Mouse (Mus musculus) thymus, postnatal 10 days (tissue): Measurements from ENCODE around the gene Gm1113.

Experiments used
- DNase-seq, 2 experiments: peaks; one replicate each; pipeline ENCODE4 v3.0.0; 2021; ENCODE audit warnings: low spot score in 2 of 2

The Gm1113 gene

DNA sequence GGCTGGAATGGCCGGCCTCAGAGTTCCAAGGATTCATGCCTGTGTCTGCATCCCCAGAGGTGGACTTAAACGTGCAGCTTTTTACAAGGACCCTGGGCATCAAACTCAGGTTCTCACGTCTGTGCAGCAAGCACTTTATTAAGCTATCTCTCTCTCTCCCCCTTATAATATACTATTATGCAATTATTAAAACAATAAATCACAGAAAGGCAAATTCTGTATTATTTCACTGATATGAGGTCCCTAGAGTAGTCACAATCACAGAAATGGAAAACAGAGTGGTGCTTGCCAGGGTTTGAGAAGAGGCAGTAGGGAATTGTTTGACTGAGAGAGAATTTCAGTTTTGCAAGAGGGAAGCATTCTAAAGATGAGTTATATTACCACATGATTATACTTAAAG is 11.1 kb upstream of the Gm1113 start:
- no peak for DNase-seq

DNA sequence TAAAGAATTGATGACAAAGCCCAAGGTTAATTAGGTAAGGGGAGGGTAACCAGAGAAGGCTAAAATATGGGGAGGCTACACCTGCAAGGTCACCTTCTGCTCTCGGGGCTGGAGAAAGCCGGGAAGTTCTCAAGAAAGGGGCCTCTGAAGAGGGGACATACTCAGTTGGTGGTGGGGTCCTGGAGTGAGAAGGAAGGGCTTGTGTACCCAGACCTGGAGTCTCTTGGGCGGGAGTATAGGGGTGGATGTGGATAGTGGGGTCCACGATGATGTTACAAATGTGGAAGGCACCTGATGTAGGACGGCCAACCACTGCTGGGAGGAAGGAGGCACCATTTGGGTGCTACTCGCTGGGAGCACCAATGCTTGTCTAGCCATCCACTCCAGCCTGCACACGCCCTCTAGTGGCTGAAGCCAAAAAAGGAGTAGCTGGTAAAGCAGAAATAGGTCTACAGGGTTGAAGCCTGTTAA is 5.9 kb upstream of the Gm1113 start:
- peak; percentile 44 to 72 for DNase-seq

DNA sequence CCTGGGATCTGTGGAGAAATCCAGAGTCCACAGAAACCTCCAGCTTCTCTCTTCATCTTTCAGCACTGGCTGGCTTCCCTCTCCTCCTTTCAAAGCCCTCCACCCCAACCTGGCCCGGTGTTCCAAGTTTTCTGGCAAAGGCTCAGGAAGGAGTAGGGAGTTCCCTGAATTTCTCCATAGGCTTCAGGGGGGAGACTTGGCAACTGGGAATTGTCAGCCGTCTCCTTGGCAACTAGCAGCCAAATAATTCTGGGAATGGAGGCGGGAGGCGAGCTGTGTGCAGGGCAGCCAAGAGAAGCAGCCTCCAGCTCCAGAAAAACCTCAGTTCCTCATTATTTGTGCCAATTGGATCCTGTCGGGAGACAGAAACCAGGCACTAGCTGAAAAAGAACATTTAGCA is 5.5 kb upstream of the Gm1113 start:
- no peak for DNase-seq

DNA sequence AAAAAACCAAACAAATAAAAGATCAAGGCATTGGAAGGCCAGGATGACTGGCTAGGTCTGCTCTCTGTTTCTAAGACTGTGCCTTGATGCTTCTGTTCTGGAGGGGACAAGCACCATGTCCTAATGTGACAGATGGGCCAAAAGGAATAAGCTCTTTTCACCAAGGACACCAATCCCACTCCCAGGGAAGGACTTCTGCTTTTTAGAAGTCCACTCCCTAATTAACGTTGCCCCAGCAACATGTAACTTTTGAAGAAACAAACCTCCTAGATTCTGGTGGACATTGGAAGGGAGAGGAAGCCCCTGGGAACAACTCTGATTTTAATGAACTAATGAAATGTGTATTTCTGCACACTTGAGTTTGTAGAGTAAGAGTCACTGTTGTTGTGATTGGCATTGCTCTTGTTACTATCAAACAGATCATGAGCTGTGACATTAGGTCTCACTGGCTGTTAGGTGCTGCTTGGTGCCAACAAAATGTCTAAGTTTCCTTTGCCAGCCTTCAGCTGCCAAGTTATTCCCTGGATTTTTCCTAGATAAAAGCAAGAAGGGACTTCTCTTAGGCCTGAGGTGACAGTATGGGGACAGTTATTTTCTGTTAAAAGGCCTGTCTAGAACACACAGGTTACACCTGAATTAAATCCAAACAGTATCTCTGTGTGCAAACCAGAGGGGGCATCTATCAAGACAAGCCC is 4.9 kb upstream of the Gm1113 start:
- DNase-seq = no peak

DNA sequence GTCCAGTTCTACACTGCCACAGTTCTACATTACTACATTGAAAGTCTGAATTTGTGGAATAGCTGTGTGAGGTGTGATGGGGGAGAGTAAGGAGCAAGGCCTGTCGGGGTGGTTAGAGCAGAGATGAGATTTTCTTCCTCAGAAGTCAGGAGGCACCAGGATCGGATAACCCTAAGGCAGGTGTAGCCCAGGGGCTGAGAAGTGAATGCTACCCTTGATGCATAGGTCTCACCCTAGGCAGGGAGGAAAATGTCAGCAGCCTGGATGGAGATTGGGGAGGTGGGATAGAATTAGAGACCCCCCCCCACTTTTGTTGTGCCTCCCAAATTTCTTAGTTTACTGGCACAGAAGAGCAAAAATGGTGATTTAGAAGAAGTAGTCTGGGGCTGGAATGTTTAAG is 4.2 kb upstream of the Gm1113 start:
- DNase-seq = no peak

DNA sequence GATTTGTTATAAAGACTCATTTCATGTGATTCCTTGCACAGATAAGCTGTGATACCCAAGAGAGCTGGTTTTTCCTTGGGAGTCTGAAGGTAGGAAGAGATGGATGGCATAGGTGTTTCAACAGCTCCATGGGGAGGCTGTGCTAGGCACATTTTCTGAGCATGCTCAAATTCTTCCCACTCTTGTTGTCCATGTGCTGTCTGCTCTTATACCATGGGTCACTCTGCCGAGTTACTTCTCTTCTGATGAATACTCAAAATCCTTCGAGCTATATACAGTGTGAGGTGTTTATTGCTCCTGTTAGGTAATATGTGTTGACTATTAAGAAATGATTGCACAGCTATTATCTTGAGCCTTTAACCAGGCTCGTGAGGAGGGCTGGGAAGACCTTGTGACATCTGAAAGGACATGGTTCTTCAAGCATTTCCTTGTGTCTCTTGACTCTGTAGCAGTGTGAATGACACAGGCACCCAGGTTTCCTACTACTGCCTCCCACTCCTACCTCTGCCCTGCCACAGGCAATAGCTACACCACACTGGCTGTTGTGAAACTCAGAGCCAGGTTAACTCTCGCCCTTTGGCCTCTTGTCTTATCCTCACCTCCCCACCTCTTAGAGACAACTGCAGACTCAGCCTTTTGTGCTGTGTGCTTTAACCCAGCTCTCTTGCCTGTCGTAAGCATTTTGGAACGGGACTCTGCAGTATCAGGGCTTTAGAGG is 2.7 kb upstream of the Gm1113 start:
- DNase-seq = no peak

DNA sequence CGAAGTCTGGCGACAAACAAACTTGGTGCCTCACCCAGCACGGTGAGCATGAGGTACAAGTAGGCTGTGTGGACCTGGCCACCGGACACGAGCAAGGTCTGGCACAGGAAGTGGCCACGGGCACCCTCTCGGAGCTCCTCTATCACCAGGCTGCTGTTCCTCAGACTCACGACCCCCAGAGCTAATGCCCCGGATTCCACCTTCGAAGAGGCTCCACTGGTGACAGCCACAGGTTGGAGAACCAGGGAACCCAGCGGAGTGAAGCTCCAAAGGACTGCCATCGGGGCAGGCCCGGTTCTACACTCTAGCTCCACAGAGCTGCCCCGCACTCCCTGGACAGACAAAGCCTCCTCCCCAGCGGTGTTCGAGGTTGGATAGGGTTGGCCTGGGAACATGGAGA is 1.4 kb downstream of the Gm1113 start:
- DNase-seq = no peak

DNA sequence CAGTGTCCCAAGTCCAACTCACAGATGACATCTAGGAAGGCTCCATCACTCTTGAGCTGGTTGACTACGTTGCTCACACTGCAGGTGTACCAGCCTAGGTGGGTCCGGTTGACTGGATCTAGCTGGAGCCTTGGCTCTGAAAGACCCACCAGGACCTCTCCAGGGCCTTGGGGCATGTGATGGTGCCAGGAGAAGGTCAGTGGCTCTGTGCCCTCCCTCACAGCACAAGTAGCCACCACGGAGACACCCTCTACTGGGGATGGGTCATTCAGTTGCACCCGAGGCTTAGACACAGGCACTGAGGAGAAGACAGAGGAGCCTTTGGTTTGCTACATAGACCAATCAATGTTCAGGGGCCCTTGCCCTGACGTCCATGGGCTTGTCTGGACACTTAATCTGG is 1.9 kb downstream of the Gm1113 start:
- no peak for DNase-seq

DNA sequence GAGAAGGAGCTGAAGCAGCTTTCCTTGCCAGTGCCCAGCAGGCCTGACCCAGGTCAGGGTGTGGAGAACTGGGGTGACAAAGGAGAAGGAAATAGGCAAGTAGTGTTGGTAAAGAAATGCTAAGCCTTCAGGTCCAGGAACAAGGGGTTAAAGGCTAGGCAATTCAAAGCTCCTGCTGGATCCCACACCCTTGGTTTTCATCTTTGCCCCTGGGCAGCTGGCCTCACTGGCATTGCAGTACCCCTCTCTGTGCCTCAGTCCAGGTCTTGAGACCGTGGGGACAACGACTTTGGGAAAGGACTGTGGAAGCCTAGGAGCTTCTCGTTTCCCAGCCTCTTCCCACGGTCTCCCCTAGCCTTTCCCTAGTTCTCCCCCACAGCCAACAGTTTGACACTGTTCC is 4.2 kb downstream of the Gm1113 start:
- DNase-seq = no peak

DNA sequence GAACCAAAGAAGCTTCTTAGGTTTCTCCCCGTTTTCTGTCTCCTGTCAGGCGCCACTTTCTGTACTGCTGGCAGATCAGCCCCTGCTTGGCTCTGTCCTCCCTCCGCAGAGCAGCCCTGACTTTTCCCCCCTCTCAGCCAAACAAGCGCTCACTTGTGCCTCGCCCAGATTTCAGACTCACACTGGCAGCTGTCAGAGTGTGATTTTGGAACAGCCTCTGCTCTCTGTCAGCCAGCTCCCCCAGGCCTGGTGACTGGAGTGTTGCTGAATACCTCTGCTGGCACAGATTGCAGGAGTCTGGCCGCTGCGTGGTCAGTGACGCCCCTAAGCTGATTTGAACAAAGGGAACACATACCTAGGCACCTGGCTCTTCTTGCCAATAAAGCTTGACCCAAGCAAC is 9.8 kb downstream of the Gm1113 start:
- no peak for DNase-seq

DNA sequence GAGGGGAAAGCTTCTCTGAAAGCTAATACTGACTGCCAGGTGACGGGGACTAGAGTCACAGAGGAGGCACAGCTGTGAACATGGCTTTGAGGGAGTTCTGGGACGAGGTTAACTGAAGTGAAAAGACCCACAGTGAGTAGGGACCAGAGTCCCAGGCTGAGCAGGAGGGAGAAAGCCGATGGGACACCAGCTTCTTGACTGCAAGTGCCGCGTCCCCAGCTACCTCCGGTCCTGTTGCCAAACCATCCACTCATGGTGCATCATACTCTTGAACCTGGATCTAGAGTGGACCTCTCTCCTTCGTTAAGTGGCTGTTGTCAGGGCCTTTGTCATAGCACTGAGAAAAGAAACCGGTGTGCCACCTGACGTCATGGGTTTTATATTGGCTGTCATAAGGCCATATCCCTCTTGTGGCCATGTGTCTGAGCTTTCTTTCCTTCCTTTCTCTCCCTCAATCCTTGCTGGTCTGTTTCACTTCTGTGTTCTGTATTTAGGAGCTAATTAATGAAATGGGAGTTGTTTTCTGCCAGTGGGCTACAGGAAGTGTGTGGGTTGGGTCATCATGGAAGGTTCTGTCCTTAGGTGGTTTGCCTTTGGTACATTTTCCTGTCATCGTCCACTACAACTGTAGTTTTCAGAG is 15.6 kb downstream of the Gm1113 start:
- no peak for DNase-seq

DNA sequence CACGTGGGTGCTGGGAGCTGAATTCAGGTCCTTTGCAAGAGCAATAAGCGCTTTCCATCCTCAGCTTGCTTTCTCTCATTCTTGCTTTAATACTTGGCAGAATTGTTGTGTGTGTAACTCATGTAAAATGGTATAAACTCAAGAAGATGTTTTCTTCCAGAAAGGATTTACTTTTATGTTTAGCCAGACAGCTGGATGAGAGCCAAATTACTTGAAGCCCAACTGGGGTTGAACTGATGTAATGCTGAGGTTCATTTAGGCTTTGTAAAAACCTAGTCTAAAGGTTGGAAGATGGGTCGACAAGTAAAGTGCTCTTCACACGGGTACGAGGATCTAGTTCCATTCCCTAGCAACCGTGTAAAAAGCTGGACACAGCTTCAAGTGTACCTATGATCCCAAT is 18.1 kb downstream of the Gm1113 start:
- DNase-seq = no peak

DNA sequence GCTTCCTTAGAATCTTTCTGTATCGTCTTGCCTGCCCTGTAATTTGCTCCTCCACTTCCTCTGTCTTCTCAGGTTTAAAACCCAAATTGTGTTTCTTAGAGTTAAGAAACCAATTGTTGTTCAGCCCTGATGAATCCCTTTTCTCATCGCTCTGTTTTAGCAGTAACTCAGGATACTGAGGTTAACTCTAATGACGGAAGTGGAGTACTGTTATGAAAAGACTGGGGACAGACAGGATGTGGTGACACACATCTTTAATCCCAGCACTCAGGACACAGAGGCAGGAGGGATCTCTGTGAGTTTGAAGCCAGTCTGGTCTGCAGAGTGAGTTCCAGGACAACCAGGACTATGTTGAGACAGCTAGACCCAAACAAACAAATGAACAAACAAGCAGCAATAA is 22.6 kb downstream of the Gm1113 start:
- DNase-seq = no peak

DNA sequence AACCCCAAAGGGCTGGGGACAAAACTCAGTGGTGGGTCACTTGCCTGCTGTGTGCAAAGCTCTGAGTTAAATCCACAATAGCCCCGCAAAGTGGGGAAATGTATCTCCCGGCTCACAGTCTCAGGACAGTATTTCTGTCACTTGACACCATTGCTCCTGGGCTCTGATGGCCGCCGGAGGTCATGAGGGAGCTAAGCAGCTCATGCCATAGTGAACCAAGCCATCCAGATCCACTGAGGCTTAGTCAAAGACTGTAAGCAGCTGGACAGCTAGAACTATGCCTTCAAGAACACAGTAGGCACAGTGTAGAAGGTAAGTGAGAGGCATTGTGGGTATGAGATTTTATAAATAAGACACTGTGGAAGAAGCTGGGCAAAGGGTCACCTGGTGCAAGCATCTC is 23.1 kb downstream of the Gm1113 start:
- DNase-seq = no peak

DNA sequence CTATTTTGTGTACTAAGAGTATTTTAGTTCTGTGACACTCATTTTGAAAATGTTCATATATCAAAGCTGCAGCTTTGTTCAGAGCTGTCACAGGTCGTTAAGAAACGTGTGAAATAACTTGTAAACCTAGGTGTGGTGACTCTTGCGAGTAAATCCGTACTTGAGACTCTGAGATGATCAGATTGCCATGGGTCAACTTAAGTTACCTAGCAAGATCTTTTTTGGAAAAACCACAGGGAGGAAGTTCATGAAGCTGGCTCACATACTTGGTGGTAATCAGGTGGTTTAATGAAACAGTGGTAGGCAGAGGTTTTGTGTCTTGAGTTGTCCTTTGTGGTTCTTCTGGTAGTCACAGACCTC is 24.4 kb downstream of the Gm1113 start:
- no peak for DNase-seq

DNA sequence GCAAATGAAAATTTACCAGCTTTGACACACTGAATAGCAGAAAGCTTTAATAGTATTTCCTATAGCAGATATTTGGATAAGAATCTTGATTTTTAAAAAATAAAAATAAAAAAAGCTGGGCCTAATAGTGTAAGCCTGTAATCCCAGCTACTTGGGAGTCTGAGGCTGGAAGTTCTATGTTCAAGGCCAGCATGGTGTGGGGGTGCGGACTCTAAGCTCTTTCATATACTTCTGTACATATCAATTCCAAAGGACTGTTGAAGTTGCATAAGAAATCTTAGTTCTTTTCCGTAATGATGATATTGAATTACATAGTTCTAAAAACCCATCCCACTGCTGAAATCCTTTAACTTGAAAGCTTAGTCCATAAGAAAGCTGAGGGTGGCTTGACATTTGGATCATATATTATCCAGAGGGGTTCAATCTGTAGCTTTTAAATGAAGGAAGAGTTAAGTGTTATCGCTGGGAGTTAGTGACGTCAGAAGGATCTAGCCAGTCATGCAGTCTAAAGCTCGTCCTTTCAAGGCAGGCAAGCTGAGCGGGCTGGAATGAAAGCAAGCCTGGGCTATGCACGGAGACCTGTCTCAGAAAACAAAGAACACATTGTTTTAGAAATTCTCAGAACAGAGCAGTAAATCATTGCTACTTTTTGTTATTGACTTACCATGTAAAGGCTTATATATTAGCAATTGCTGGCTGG is 24.9 kb downstream of the Gm1113 start:
- no peak for DNase-seq

DNA sequence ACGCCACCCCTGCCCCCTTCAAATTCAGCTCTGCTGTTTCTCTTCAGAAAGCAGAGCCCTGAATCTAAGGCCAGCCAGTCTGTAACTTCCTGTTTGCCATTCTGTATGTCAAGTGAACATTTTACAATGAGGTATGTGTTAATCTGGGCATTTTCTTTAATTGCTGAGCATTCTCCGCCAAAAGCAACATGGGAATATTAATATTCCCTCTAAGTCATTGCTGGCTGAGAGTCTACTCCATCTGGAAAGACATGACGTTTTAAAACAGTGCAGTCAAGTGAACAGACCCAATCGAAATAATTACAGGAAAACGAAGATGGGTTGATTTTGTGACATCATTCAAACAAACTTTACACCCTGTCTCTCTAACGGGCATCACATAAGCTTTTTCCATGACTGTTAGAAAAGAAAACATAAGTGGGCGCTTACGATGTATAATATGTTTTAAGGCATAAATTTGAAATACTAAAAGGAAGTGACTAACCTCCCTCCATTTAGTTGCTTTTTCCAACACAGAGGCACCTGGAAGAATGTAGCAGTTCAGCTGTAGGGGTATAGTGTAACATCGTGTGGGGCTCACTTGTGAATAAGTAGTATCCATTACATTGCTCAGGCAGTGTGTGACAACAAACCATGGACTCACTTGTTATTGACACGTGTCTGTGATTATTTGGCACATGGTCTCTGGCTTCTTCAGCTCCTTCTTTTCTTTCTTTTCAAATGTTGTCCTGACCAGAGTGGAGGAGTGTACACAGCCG is 26.8 kb downstream of the Gm1113 start:
- no peak for DNase-seq

DNA sequence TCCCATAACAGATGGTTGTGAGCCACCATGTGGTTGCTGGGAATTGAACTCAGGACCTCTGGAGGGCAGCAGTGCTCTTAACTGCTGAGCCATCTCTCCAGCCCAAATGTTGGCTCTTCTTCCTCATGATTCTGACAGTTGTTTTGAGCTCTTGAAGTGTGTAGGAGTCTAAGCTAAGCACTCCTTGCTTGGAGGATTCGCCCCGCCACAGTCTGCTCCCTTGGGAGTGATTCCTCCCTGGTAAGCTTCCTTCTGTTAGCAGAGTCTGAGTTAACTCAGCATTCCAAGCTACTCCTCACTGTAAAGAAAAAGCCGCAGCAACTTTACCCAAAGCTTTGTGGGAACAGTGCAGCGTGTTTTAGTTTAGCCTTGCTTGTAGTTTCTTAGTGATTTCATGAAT is 29.6 kb downstream of the Gm1113 start:
- no peak for DNase-seq

DNA sequence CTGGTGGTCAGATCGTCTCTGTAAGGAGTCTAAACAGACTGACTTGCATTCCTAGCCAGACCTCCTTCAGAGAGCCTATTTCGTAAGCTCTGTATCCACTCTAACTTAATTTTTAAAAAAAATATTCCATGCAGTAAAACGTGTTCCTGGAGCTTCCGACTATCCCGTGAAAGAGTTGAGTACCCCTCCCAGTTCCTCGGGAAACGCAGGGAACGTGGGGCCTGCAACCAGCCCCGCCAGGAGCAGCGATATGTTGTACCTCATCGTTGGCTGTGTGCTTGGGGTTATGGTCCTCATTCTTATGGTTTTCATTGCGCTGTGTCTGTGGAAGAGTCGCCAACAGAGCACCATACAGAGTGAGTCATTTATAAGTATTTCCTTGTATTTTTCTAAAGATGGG is 31.5 kb downstream of the Gm1113 start:
- DNase-seq = no peak

DNA sequence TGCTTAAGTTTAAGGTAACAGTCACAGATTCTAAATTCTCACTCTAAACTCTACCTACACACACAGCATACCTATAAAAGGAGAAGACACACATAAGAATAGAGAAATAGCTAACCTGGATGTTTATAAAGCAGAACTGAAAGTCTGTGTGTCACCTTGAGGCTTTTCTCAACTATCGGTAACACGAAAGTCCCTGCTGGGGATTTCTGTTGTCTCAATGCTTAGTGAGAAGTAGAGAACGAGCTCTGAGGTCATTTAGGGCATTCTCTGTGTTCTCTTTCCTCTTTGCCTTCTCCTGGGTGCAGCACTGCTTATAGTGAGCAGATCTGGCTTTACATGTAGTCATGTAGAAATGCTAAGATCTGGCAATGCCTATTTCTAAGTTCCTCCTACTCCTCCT is 34.1 kb downstream of the Gm1113 start:
- DNase-seq = no peak

DNA sequence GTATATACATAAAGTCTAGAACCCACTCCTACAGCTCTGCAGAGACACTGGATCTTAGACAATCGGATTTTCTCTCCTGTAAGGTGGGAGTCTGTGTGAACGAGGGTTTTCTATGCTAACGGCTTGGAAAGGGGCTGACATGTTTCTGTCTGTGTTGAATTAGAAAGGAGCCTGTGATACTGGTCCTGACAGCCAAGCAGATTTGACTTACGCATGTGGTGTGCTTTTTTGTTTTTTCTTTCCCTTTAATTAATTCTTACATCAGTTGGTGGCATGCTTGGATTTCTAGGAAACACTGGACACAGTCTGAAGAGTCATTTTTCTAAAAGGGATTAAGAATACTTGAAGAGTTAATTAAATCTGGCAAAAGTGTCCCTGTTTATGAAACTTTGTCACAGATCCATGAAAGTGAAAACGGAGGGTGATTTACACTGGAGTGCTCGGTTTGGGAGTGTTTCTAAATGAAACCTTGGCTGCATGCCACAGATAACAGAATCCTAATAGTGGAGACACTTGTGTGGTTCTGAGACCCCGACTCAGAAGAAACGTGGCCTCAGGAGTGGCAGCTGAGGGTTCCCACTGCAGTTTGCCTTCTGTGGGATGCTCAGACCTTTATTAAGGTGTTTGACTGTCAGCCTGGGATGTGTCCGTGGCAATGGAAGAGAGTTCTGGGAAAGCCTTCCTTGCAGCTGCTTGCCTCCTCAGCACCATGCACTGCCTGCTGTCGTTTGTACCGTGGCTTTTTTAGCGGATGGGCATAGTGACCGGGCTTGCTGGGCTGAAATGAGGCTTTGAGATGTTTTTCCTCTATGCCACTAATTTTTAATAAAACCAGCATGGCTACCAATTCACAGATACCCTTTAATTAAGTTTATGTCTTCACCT is 35.8 kb downstream of the Gm1113 start:
- no peak for DNase-seq
